Mouse (Mus musculus) hematopoietic stem cell, adult 5-6 weeks (primary cell): ENCODE data around the gene C2cd4a. TPM values are rescaled to one million over a fixed set of nuclear protein-coding genes. Genes with fewer than 3 reads are reported as not detected.

Experiments used
- ATAC-seq, 2 experiments: fragments of 125-278 bp in 1 of 2; replicated peaks in 1 of 2; 2 replicates each; pipeline ENCODE4 v1.8.0; 2016 to 2017; ENCODE audit warnings: inconsistent platforms in 2 of 2, mild to moderate bottlenecking in 2 of 2, moderate number of reproducible peaks in 2 of 2, low read depth in 1 of 2, moderate TSS enrichment in 1 of 2; ENCODE audit not compliant: low FRiP score in 2 of 2, poor library complexity in 2 of 2, severe bottlenecking in 2 of 2, insufficient read depth in 1 of 2, low TSS enrichment in 1 of 2
- total RNA-seq: library from RNA; stranded (forward); fragments of 172-1452, 232-1000 nt; gene quantifications from 2 replicates; pipeline ENCODE4 v1.2.3, GENCODE M21; 2017

The C2cd4a gene
- not detected in 2 replicates for total RNA-seq

- no peak for ATAC-seq
These were observed at the start of gene C2cd4a for GRCm38 (mm10) chr9:67832046-67832605. Gene C2cd4a, minus strand, starts transcription at chr9:67832330.

GRCm38 (mm10) chr9:67878197-67878769 is 46.2 kb upstream of the C2cd4a start:
- no peak for ATAC-seq

GRCm38 (mm10) chr9:67877081-67877718 is 45.1 kb upstream of the C2cd4a start:
- no peak for ATAC-seq

DNA sequence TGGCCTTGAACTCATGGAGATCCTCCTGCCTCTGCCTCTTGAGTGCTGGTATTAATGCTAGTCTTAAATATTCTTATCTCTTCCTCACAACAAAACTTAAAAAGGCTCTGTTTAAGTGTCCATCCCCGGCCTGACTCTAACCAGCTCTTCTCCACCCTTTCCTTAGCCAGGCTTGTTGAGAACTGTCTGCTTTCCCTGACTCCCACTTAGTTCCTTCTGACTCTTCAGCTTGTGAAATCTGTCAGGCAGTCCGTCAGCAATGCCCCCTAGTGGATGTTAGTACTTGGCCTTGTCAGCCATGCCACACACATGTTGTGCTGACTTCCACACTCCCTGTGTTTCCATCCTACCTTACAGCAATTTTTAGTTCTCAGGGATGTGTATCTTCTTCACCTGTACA is 43.2 kb upstream of the C2cd4a start:
- ATAC-seq, result 0 out of 4 replicates have a peak, but pooled peaks of 1 of the 2 experiments have one; percentile 29

GRCm38 (mm10) chr9:67874522-67875222 is 42.5 kb upstream of the C2cd4a start:
- no peak for ATAC-seq

DNA sequence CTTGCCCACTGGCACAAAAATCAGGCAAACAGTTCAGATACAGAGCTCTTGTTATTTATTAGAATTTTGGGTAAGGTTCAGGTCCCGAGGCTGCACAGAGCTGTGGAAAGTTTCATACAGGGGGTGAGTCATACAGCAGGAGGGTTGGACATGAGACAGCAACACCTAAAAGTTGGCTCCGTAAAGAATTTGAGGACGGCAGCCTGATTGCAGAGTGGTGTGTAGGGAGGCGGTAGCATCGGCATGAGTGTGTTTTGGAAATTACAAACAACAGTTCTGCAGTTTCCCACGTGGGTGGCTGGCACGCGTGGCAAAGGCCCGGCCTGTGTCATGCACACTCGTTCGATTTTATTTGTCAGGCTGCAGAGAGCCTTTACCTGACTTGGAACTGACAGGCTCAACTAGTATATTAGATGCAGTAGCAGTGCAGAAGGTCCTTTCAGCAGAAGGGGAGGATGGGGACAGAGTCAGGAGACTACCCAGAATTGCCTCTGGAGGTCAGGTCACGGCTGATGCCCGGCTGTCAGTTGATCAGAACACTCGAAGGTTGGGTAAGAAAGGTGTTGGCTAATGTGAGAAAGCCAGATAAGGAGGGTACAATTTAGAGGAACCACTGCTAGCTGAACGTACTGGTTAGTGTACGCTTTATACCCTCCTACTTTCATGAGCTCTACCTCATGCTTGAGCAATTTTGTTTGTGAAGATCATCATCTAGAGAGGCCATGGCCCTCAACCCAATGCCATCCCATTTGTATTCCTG is 37.7 kb upstream of the C2cd4a start:
- ATAC-seq, result peak in 1 of 2 experiments; percentile 48; a peak in 1 of 4 replicates

DNA sequence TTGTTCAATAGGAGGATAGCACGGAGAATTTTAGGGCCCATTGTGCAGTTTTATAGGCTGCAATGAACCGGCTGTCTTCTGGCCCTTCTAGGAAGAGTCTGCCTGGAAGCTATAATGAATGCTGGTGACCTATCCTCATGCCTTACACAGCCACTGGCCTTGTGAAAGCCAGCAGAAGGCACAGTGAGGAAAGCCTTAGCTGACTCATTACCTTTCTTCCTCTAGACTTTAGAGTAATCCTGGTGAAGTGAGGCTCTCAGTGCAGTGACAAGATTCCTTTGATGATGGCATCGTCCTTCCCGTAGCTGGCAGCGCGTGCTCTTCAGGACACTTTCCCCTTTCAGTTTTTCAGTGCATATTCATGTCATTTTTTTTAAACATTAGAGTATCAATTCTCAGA is 35.3 kb upstream of the C2cd4a start:
- ATAC-seq, result no peak

DNA sequence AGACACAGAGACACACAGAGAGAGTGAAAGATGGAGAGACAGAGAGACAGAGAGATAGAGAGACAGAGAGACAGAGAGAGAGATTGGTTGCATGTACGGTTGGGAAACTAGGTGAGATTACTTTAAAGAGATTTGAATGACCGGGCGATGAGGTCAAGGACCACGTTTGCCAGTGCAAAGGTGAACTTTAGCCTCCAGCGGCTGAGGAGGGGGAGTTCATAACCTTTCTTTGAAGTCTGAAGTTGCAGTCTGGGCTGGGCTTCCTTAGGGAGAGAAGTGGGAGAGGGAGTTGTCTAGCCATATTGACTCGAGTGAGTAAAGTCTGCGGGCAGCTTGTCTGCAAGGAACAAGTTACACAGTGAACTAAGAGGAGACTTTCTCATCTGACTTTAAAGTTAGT is 33.3 kb upstream of the C2cd4a start:
- no peak for ATAC-seq

DNA sequence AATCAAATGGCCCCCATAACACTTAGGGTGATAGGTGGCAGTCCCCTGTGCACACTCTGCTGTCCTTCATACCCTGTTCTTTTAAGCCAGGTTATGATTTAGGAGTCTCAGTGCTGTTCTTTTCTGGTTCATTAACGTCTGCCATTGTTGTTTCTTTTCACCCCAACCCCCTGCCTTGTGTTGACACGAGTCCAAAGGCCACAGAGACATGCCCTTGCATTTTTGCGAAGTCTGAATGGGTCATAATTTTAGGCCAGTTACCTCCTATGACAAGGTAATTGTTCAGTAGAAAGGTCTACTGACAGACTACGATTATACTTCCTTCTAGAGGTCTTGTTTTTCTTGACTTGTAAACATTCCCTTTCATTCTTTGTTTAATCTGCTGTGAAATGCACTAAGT is 31.9 kb upstream of the C2cd4a start:
- no peak for ATAC-seq

GRCm38 (mm10) chr9:67863332-67863731 is 31.2 kb upstream of the C2cd4a start:
- ATAC-seq, result no peak

DNA sequence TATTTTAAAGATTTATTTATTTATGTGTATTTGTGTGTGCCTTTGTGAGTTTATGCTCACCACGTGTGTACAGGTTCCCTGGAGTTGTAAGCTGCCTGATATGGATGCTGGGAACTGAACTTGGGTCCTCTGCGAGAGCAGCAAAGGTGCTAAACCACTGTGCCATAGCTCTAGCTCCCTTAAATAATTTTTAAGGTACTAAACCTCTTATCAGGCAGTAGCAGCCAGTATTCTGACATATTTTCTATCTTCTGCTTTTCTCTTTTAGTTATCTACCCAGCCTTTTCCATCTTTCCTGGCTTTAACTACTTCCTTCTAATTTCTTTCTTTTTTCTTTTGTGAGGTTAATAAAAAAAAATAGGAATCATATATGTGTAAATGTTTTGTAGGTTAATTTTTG is 28.1 kb upstream of the C2cd4a start:
- no peak for ATAC-seq

DNA sequence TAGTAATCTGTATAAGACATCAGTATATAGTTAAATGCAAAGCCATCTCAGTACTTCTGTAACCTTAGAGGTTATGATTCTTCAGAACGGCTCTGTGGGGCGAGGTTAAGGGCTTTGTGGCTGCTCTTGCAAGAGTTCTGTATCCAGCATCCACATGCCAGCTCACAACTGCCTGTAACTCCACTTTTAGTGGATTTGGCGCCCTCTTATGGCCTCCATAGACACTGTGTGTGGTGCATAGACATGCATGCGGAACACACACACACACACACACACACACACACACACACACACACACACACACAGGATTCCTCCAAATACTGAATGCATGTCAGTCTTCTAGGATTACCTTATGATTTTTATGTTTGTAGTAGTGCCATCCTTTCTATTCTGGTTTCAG is 19.0 kb upstream of the C2cd4a start:
- ATAC-seq, result peak in 1 of 2 experiments; percentile 56; a peak in 2 of 4 replicates

DNA sequence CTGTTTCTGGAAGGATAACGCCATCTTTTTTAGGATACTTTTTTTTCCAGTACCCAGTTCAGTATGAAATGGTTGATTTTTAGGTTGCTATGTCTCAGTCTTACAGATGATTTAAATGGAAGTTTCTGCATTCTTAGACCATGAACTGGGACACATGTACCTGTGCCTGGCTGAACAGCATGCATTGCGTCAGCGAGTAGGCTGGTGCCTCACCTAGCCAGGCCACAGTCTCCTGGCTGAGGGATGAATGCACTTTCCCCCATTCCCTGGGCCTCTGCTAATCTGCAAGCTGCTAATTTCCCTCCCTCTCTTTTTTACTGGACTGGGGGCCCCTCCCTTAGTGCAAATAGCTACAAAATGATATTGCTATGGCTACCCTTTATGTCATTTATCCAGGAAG is 17.7 kb upstream of the C2cd4a start:
- no peak for ATAC-seq

DNA sequence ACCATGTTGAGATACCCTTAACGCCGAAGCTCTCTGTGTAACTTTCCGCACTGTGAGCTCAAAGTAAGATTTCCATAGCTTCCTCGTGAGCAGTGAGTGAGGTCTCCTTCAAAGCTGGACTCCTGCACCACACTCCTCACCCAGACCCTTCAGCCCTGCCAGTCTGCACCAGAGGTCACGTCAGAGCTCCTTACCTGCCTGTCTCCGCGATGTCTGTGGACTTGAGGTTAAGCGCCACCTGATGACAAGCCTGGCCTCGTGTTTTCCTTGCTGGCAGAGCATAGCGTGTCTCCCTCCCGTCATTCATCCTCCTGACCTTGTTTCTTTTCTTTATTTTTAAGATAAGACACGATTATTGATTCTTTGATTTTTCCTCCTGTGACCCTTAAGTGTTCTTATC is 17.3 kb upstream of the C2cd4a start:
- no peak for ATAC-seq

- ATAC-seq, result no peak
These were observed 15.5 kb upstream of the C2cd4a start for GRCm38 (mm10) chr9:67847606-67848005.

DNA sequence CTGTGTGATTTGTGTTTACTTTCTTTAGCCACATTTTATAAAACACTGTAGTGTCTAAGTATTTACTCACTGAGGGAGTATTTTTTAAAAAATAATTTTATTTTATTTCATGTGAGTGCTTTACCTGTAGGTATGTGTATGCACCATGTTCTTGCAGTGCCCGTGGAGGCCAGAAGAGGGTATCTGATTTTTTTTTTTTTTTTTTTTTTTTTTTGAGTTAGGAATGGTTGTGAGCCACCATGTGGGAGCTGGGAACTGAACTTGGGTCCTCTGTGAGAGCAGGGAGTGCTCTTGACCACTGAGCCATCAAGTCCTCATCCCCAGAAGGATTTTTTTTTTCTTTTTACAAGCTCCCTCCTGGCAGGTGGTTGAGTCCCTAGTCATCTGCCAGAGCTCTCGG is 14.0 kb upstream of the C2cd4a start:
- no peak for ATAC-seq

DNA sequence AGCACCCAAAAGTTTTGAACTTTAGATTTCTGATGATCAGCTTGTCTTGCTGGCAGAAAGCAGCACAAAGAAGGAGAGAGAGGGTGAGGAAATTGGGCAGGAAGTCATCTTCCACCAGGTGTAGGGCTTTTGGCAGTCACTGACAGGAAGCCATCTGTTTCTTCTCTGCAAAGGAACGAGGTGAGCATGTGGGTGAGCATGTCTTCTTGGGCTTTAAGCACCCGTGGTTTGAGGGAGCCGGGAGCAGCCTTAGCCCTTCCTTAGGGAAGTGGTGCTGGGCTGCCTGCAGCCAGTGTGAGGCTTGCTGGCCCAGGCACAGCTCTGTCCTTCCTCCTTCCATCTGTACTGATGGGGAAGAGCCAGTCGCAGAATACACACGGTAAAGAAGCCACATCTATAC is 13.5 kb upstream of the C2cd4a start:
- peak; percentile 5 to 29; a peak in 3 of 4 replicates for ATAC-seq

- peak in 1 of 2 experiments; percentile 30; a peak in 1 of 4 replicates for ATAC-seq
These were observed 12.9 kb upstream of the C2cd4a start for GRCm38 (mm10) chr9:67845012-67845411.
